Mouse (Mus musculus): Measurements from ENCODE around the gene Actb.
"Not testable (repeated sequence)": the region's sequence is repeated elsewhere in the genome, so short reads cannot be mapped to it uniquely, and the experiment has no call there.

Actb gene

GRCm38 (mm10) chr5:142902506-142903314 lies 3.8 kb downstream of the Actb start:
- DNase-seq (ENCODE audit: low read depth, low spot score) = peak; percentile 43

GRCm38 (mm10) chr5:142901846-142902505 lies 4.6 kb downstream of the Actb start:
- DNase-seq (ENCODE audit: low read depth, low spot score) = no peak

GRCm38 (mm10) chr5:142901355-142901802 lies 5.2 kb downstream of the Actb start:
- DNase-seq (ENCODE audit: low read depth, low spot score) = no peak

GRCm38 (mm10) chr5:142900651-142901050 lies 5.9 kb downstream of the Actb start:
- DNase-seq (ENCODE audit: low read depth, low spot score) = no peak

GRCm38 (mm10) chr5:142899932-142900533 lies 6.5 kb downstream of the Actb start:
- DNase-seq (ENCODE audit: low read depth, low spot score) = no peak

GRCm38 (mm10) chr5:142899057-142899601 lies 7.4 kb downstream of the Actb start:
- DNase-seq (ENCODE audit: low read depth, low spot score) = no peak

GRCm38 (mm10) chr5:142898316-142898715 lies 8.2 kb downstream of the Actb start:
- no peak for DNase-seq (ENCODE audit: low read depth, low spot score)

- no peak for DNase-seq (ENCODE audit: low read depth, low spot score)
Measured at GRCm38 (mm10) chr5:142897568-142898248, 8.8 kb downstream of the Actb start.

- peak; percentile 59 for DNase-seq (ENCODE audit: low read depth, low spot score)
Measured at GRCm38 (mm10) chr5:142896713-142897112, 9.8 kb downstream of the Actb start.

- peak; percentile 22 for DNase-seq (ENCODE audit: low read depth, low spot score)
Measured at GRCm38 (mm10) chr5:142896192-142896591, 10.4 kb downstream of the Actb start.

GRCm38 (mm10) chr5:142894918-142895613 lies 11.5 kb downstream of the Actb start, which contains the start of gene Fbxl18:
Gene Fbxl18, minus strand, starts transcription at chr5:142895421.
- DNase-seq (ENCODE audit: low read depth, low spot score) = peak; percentile 91

GRCm38 (mm10) chr5:142891396-142891795 lies 15.2 kb downstream of the Actb start:
- DNase-seq (ENCODE audit: low read depth, low spot score) = peak; percentile 25

GRCm38 (mm10) chr5:142887533-142887932 lies 19.0 kb downstream of the Actb start:
- DNase-seq (ENCODE audit: low read depth, low spot score) = not testable (repeated sequence)

GRCm38 (mm10) chr5:142886761-142887160 lies 19.8 kb downstream of the Actb start:
- no peak for DNase-seq (ENCODE audit: low read depth, low spot score)

- DNase-seq (ENCODE audit: low read depth, low spot score) = no peak
Measured at GRCm38 (mm10) chr5:142886181-142886580, 20.4 kb downstream of the Actb start.

- no peak for DNase-seq (ENCODE audit: low read depth, low spot score)
Measured at GRCm38 (mm10) chr5:142882471-142882870, 24.1 kb downstream of the Actb start.

GRCm38 (mm10) chr5:142881936-142882335 lies 24.6 kb downstream of the Actb start:
- no peak for DNase-seq (ENCODE audit: low read depth, low spot score)

- peak; percentile 33 for DNase-seq (ENCODE audit: low read depth, low spot score)
Measured at GRCm38 (mm10) chr5:142880806-142881516, 25.6 kb downstream of the Actb start.

- DNase-seq (ENCODE audit: low read depth, low spot score) = no peak
Measured at GRCm38 (mm10) chr5:142880246-142880645, 26.3 kb downstream of the Actb start.
